Mouse (Mus musculus) forelimb bud, embryonic 11.5 days (tissue): Measurements from ENCODE around the gene Dync2h1.
"Not testable (repeated sequence)": the region's sequence is repeated elsewhere in the genome, so short reads cannot be mapped to it uniquely, and the experiment has no call there.

Source experiments
- DNase-seq: peaks from one replicate; pipeline ENCODE4 v3.0.0-alpha.2; 2012; ENCODE audit warnings: low read depth, low spot score

Gene Dync2h1

GRCm38 (mm10) chr9:7032553-7032952, 151.7 kb downstream of the Dync2h1 start:
- no peak for DNase-seq

- DNase-seq = no peak
Measured at GRCm38 (mm10) chr9:7015600-7015999, 168.6 kb downstream of the Dync2h1 start.

DNA sequence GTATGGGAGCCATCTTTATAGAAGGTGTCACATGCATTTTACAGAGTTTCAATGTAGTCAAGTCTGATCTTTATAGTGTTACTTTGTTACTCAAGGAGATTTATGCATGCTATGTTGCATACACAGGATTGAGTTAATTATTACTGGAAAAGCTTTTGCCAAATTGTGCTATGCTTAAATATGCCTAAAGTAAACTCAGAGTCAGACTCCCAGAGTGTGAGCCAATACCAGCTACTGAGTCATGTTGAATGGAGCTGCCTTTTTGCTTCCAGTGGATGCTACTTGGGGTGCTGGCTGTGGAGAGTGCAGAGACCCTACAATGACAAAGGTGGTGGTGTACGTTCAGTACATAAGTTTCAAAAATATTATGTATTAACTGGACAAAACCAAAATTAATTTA, 169.5 kb downstream of the Dync2h1 start:
- DNase-seq = no peak

DNA sequence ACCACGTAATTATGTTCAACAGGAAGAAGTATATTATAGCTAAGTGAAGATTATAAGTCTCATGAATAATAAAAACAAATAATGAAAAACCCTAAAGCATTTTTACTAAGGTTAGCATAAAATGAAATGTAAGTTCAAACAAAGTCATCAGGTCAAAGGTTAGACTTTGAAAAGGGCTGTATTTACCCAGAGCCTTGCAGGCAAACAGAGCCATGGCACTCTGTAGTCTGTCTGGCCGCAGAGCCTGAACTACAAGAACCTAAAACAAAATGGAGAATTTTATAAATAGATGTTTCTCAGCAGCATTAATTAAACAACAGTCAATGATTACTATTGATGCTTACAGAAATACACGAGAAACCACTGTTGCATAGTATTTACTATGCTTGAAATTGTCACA, 174.5 kb downstream of the Dync2h1 start:
- DNase-seq = no peak

GRCm38 (mm10) chr9:6994865-6995264, 189.4 kb downstream of the Dync2h1 start:
- no peak for DNase-seq

- no peak for DNase-seq
Measured at GRCm38 (mm10) chr9:6994275-6994674, 190.0 kb downstream of the Dync2h1 start.

- no peak for DNase-seq
Measured at GRCm38 (mm10) chr9:6988893-6989685, 195.2 kb downstream of the Dync2h1 start.

- DNase-seq = no peak
Measured at GRCm38 (mm10) chr9:6986161-6986560, 198.1 kb downstream of the Dync2h1 start.

DNA sequence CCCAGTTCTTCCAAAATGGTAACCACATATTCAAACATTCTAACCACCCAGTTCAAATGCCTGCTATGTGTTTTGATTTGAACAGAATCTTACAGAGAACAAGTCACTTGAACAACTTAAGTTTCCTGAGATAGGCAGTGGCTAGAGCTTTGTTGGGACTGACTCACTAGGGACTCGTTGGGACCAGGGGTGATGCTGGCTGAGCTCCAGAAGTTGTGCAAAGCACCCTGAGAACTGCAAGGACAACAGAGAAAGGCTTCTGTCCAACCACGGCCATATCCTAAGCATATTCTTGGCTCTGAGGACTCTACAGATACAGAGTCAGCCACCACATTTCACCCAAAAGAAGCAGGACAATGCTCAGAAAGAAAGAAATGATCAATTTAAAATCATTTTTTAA, 215.1 kb downstream of the Dync2h1 start:
- no peak for DNase-seq

DNA sequence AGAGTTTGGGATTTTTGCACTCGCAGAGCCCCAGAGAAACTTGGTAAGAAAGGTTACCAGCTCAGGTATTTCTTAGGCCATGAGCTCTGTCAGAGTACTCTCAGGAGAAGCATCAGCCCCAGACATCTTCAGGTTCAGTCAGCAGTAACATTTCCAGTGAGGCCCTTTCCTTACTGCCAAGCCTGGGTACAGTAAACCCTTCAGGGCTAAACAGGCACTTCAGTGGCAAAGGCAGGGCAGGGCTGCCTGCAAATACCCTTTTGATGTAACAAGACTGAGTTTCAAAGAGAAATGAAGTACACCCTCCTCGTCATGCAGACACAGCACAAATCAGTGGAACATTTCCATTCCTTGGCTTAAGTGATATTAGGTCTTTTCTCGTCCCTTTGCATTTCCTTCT, 219.2 kb downstream of the Dync2h1 start:
- DNase-seq = no peak

- no peak for DNase-seq
Measured at GRCm38 (mm10) chr9:6958311-6958710, 225.9 kb downstream of the Dync2h1 start.

DNA sequence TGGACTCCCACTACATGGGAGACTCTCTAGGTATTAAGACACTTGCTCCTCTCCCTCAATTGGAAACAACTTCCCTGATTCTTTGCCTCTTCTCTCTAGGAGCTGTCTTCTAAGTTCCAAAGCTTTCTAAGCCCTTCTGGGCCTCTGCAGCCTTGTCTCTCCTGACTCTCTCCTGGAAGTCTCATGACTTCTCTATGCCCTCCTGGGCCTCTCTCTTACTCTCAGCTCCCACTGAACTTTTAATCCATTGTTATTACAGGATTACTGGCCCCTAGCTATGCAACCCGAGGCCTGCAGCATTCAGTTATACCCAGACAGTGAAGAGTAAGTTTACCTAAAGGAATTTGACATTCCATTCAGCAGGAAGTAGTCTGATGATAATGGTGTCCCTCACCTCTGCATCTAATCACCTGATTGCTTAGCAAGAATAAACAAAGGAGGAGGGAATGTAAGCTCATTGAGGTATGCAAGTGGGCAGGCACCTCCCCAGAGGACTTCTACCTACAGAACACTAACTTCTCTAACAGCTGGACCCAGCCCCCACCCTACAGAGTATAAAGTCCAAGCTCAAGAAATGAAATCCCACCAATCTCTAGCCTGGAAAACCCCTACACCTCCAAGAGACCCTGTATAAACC, 256.7 kb downstream of the Dync2h1 start:
- no peak for DNase-seq

DNA sequence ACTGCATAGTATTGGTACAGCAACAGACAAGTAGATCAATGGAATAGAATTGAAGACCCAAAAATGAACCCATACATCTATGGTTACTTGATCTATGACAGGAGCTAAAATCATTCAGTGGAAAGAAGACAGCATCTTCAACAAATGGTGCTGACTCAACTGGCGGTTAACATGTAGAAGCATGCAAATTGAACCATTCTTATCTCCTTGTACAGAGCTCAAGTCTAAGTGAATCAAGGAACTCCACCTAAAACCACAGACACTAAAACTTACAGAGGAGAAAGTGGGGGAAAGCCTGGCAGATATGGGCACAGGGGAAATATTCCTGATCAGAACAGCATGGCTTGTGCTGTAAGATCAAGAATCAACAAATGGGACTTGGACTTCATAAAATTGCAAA, 270.8 kb downstream of the Dync2h1 start:
- no peak for DNase-seq

DNA sequence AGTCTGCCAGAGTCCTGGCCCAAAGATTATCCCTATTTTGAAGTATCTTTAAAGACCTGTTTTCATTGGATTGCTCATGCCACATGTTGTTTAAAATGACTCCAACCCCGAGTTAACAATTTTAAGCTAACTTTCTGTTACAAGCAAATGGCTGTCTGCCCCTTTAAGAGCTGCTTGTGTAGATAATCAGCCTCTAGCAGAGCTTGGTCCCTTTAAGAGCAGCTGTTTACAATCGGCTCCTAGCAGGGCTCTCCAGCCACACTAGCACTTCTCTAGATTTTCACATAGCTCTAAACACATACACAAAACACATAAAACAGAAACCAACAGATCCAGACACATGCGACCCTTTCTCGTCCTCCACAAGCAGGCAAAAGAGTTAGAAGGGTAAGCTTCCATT, 273.7 kb downstream of the Dync2h1 start:
- DNase-seq = not testable (repeated sequence)

GRCm38 (mm10) chr9:6901620-6902019, 282.6 kb downstream of the Dync2h1 start:
- DNase-seq = no peak

GRCm38 (mm10) chr9:6891331-6891730, 292.9 kb downstream of the Dync2h1 start:
- DNase-seq = no peak

GRCm38 (mm10) chr9:6881187-6881984, 302.9 kb downstream of the Dync2h1 start:
- DNase-seq = no peak
